Mouse (Mus musculus) G1E (cell line): ENCODE results near the gene Arl2. TPM values are rescaled to one million over a fixed set of nuclear protein-coding genes. Genes with fewer than 3 reads are reported as not detected.

Experiments
- ATAC-seq: 2 replicates; pipeline ENCODE4 v1.8.0; 2016; ENCODE audit warnings: mild to moderate bottlenecking; ENCODE audit not compliant: insufficient number of reproducible peaks, poor library complexity, low FRiP score, severe bottlenecking; ENCODE audit errors: extremely low read depth
- DNase-seq: peaks from one replicate; pipeline ENCODE4 v3.0.0; 2012; ENCODE audit warnings: low spot score
- H3K27me3 ChIP-seq: 2 replicates; pipeline ENCODE4 v1.6.1; 2012; ENCODE audit warnings: mild to moderate bottlenecking, low read length, inconsistent platforms; ENCODE audit not compliant: insufficient read depth
- H3K36me3 ChIP-seq: replicated peaks from 2 replicates; pipeline ENCODE3; 2012; ENCODE audit warnings: mild to moderate bottlenecking, inconsistent platforms
- H3K4me1 ChIP-seq: 2 replicates; pipeline ENCODE4 v1.6.1; 2012; ENCODE audit warnings: low read depth, low read length, inconsistent platforms, mixed read lengths; ENCODE audit not compliant: insufficient read depth
- H3K4me3 ChIP-seq: 2 replicates; pipeline ENCODE4 v1.5.1; 2012; ENCODE audit warnings: low read depth, mild to moderate bottlenecking, inconsistent platforms, low read length, moderate library complexity, mixed read lengths
- H3K9me3 ChIP-seq: replicated peaks from 2 replicates; pipeline ENCODE4 v1.6.1; 2012; ENCODE audit warnings: inconsistent platforms
- CTCF ChIP-seq: IDR thresholded peaks from 2 replicates; pipeline ENCODE4 v1.5.1; 2012; ENCODE audit warnings: low read depth, low read length, inconsistent platforms, mixed read lengths
- GATA1 ChIP-seq: IDR thresholded peaks from 2 replicates; pipeline ENCODE4 v1.6.1; 2012; ENCODE audit warnings: borderline replicate concordance, low read length, inconsistent platforms, mixed read lengths
- GATA2 ChIP-seq: IDR thresholded peaks from 2 replicates; pipeline ENCODE4 v1.6.1; 2012; ENCODE audit warnings: low read depth, low read length, inconsistent platforms, borderline replicate concordance
- POLR2AphosphoS5 ChIP-seq: IDR thresholded peaks from 2 replicates; pipeline ENCODE4 v1.6.1; 2012; ENCODE audit warnings: low read depth, low read length, inconsistent platforms; ENCODE audit not compliant: insufficient replicate concordance
- TAL1 ChIP-seq: conservative IDR thresholded peaks from 2 replicates; pipeline ENCODE4 v1.6.1; 2012; ENCODE audit warnings: low read depth, low read length, inconsistent platforms, mixed read lengths
- polyA plus RNA-seq: library from polyadenylated mRNA; stranded (reverse); fragments of >175 nt; gene quantifications from 2 replicates; pipeline ENCODE4 v1.2.3, GENCODE M21; 2012
- total RNA-seq, 2 experiments: library from RNA; stranded (forward) in 1 of 2; stranded (reverse) in 1 of 2; fragments of 200-1000 nt in 1 of 2; fragments of >200 nt in 1 of 2; fragmentation: Nextera tagmentation in 1 of 2; gene quantifications; 2 replicates each; pipeline ENCODE4 v1.2.3; 2014 to 2017

The Arl2 gene
- total and polyA plus RNA-seq, 3 experiments, result 28.5 to 76.9 (median 49.8) TPM

GRCm38 (mm10) chr19:6104476-6104875, 36.9 kb downstream of the Arl2 start:
- TF ChIP-seq GATA2 (no peak), GATA1 (no peak), TAL1 (no peak; the same call in 1 of the 2 replicates), CTCF (no peak), POLR2AphosphoS5 (no peak)
- peaks cover 37% of the 10 kb centered on the region for H3K36me3 ChIP-seq
- DNase-seq, result peak; percentile 65
- no peaks in the 10 kb centered on the region for H3K9me3 ChIP-seq
- peak; percentile 77 for ATAC-seq
- H3K4me1 ChIP-seq, result peaks cover 62% of the 10 kb centered on the region
- peak overlapping the region; percentile 31; the same call in 1 of the 2 replicates for H3K4me3 ChIP-seq
- H3K27me3 ChIP-seq, result no peaks in the 10 kb centered on the region; the same call in 1 of the 2 replicates

- H3K9me3 ChIP-seq, result no peaks in the 10 kb centered on the region
- H3K4me3 ChIP-seq, result no peak overlapping the region; the same call in 1 of the 2 replicates
- peaks cover 53% of the 10 kb centered on the region for H3K4me1 ChIP-seq
- H3K36me3 ChIP-seq, result peaks cover 49% of the 10 kb centered on the region
- ATAC-seq (no peak), DNase-seq (no peak)
- no peak for TF ChIP-seq TAL1
- no peak for TF ChIP-seq GATA1
- TF ChIP-seq CTCF, result no peak
- no peak for TF ChIP-seq POLR2AphosphoS5
- no peak for TF ChIP-seq GATA2
- H3K27me3 ChIP-seq, result no peaks in the 10 kb centered on the region
These were observed 39.0 kb downstream of the Arl2 start for GRCm38 (mm10) chr19:6102169-6102853.

GRCm38 (mm10) chr19:6101186-6101585, 40.2 kb downstream of the Arl2 start:
- no peak overlapping the region for H3K4me3 ChIP-seq
- DNase-seq, result no peak
- no peaks in the 10 kb centered on the region for H3K9me3 ChIP-seq
- no peak for ATAC-seq
- peaks cover 53% of the 10 kb centered on the region for H3K36me3 ChIP-seq
- no peaks in the 10 kb centered on the region for H3K27me3 ChIP-seq
- TF ChIP-seq TAL1 (no peak), CTCF (no peak), POLR2AphosphoS5 (no peak), GATA2 (no peak), GATA1 (no peak)
- peaks cover 46% of the 10 kb centered on the region for H3K4me1 ChIP-seq

GRCm38 (mm10) chr19:6097847-6098246, 43.5 kb downstream of the Arl2 start:
- TF ChIP-seq GATA1, result no peak
- no peak for TF ChIP-seq TAL1
- no peak for TF ChIP-seq GATA2
- TF ChIP-seq CTCF, result no peak
- TF ChIP-seq POLR2AphosphoS5, result no peak
- DNase-seq (no peak), ATAC-seq (no peak)
- Histone ChIP-seq H3K27me3 (no peaks in the 10 kb centered on the region), H3K9me3 (no peaks in the 10 kb centered on the region), H3K4me1 (peaks cover 16% of the 10 kb centered on the region), H3K4me3 (no peak overlapping the region), H3K36me3 (peaks cover 76% of the 10 kb centered on the region)

GRCm38 (mm10) chr19:6094119-6094518, 47.2 kb downstream of the Arl2 start, which contains the start of gene AC131692.1:
TSS of gene AC131692.1 (plus strand) at chr19:6094419.
- TF ChIP-seq TAL1, result no peak
- no peak for TF ChIP-seq GATA1
- no peak for TF ChIP-seq POLR2AphosphoS5
- TF ChIP-seq CTCF, result no peak
- no peak for TF ChIP-seq GATA2
- DNase-seq (no peak), ATAC-seq (no peak)
- H3K27me3 ChIP-seq, result no peaks in the 10 kb centered on the region
- no peaks in the 10 kb centered on the region for H3K9me3 ChIP-seq
- H3K4me1 ChIP-seq, result peaks cover 31% of the 10 kb centered on the region
- H3K36me3 ChIP-seq, result peaks cover 98% of the 10 kb centered on the region
- H3K4me3 ChIP-seq, result no peak within 1 kb of the TSS

- H3K36me3 ChIP-seq, result peaks cover 84% of the 10 kb centered on the region
- no peak for ATAC-seq
These were observed 52.5 kb downstream of the Arl2 start for GRCm38 (mm10) chr19:6088841-6089240.

More at GRCm38 (mm10) chr19:6088841-6089240, 52.5 kb downstream of the Arl2 start:
- Histone ChIP-seq H3K4me1 (peaks cover 69% of the 10 kb centered on the region), H3K27me3 (no peaks in the 10 kb centered on the region), H3K9me3 (no peaks in the 10 kb centered on the region), H3K4me3 (no peak overlapping the region)
- TF ChIP-seq GATA1 (no peak), CTCF (no peak), POLR2AphosphoS5 (no peak), GATA2 (no peak), TAL1 (no peak)
- no peak for DNase-seq
